Mouse (Mus musculus) embryo, embryonic 11 days (tissue): ENCODE data around the gene Msl1.
A peak's percentile ranks its signal among the peaks of the same experiment; 100 is the strongest.
"Not testable (repeated sequence)": the region's sequence is repeated elsewhere in the genome, so short reads cannot be mapped to it uniquely, and the experiment has no call there.

Source experiments
- DNase-seq: peaks from one replicate; pipeline ENCODE4 v3.0.0-alpha.2; 2015

Gene Msl1

DNA sequence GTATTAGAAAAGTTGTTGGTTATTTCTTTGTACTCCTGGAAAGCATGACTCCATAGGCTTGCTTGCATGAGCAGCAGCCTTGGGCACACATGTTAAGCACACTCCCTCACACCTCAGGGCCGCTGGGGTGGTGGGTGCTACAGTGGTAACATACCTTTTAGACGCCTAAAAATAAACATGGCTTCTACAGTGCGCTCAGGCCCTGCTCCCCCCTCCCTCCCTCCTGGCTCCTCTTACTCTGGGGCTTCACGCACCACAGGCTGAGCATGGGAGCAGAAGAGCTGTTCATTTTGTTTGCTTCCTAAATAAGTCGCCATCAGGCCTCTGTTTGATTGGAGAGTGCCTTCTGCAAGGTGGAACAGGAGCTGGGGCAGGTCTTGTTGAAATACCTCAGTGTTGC lies 2.0 kb downstream of the Msl1 start:
- no peak for DNase-seq

DNA sequence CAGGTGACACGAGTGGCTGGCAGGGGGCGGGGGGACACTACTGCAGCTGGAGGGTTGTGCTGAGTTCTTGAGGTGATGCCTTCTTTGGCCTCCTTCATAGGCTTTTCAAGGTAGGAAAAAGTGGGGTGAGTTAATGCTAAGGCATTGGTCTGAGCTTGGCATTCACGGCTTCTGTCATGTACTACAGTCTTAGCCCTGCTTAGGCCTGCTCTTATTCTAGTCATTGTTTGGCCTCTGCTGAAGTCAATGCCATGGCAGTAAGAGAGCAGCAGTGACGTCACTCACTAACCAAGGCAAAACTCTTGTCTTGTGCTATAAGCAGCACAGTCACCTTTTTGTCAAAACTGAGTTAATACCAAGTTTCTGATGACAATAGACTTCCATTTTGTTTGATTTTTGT lies 2.6 kb downstream of the Msl1 start:
- no peak for DNase-seq

DNA sequence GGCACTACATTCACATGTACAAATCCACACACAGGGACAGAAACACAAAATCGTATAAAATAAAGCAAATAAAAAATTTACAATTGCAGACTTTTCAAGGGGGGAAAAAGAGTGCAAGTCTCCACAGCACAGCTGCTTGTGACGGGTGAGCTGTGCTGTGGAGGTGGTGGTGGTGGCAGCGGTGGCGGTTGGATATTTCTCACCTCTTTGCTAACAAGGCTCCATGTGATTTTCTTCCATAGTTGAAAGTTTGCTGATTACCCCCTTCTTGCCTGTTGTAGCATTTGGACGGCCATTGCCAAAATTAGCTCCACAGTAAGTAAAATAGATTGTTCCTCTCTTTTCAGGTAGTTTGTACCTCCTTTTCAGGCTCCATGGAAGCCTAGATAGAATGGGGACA lies 9.3 kb downstream of the Msl1 start, which contains the start of gene Casc3:
Gene Casc3 (plus strand): TSS at position 301 of the 400 bp plus-strand sequence.
- DNase-seq: no peak

DNA sequence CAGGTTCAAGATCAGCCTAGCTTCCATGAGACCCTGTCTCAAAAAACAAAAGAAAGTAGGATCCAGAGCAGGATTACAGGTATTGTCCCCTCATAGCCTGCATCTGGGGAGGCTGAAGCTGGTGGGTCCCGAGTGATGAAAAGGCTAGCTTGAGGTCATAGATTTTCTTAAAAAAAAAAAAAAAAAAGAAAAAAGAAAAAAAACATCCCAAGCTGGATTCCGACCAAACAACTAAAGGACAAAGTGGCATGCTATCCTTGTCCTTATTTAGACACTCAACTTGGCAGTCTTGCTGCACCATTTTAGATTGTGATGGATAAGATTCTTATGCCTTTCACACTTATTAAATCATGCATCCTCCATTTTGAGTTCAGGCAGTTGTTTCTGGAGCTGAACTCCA lies 13.1 kb downstream of the Msl1 start:
- no peak for DNase-seq

DNA sequence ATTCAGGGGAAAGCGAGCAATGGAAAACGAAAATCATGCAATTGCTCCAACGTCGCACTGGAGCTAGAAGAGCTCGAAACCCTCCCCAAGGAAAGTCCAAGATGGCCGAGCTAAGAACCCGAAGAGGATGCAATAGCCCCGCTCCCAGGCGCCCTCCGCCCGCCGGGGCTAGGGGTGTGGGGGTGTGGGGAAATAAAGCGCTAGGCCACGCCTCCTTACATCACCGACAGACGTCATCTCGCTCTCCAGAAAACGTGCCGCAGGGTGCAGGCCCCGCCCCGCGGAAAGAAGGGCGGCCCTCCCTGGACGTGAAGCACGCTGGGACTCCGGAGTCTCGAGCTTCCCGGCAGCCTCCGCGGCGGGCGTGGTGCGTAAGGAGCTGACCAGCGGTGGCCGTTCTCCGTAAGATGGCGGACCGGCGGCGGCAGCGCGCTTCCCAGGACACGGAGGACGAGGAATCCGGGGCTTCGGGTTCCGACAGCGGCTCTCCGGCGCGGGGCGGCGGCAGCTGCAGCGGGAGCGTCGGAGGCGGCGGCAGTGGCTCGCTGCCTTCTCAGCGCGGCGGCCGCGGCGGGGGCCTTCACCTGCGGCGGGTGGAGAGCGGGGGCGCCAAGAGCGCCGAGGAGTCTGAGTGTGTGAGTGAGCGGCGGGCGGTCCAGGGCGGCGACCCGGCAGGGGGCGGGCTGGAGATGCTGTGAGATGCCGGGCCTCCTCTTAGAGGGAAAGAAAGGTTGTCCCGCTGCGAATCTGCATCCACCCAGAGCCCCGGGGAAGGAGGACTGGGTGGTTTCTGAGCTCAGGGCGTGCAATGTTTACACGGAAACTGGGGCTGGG lies 14.4 kb downstream of the Msl1 start:
- peak; percentile 100 for DNase-seq

DNA sequence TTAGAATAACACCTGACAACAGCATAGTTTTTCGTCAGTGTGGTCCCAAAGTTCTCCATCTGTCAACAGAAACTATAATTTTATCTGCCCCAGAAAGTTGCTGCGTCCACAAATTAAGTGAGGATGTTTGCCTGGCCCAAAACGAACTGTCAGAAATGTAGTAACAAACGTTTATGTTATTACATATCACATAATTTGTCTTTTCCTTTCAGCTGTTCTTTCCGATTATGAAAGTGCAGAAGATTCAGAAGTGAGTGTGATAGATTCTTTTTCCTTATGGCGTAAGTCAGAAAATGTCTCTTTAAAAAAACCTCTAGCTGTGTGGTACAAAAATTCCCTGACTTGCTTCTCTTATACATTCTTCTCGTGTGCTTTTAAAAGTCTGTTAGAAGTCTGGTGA lies 15.4 kb downstream of the Msl1 start:
- DNase-seq: no peak

DNA sequence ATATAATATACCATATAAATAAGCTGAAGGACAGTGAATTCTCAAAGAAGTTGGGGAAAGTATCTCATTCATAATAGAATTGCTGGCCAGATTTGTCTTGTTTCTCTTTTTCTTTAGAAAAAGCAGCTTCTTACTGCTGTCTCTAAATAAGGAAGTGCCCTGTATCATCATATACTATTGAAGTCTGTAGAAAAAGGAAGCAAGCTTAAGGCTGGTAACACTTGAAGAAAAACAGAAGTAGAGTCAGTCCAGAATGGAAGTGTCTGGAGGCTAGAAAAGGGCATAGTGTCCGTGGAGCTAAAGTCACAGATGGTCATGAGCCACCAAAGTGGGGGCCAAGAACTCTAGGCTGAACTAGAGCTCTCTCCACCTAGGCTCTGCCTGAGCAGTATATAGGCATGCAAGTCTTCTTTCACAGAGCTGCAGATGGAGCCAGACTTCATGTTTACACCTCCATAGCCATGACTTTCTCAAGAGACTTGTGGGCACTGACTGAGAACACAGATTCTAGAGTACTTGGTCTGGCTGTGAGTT lies 21.5 kb downstream of the Msl1 start:
- DNase-seq: no peak

DNA sequence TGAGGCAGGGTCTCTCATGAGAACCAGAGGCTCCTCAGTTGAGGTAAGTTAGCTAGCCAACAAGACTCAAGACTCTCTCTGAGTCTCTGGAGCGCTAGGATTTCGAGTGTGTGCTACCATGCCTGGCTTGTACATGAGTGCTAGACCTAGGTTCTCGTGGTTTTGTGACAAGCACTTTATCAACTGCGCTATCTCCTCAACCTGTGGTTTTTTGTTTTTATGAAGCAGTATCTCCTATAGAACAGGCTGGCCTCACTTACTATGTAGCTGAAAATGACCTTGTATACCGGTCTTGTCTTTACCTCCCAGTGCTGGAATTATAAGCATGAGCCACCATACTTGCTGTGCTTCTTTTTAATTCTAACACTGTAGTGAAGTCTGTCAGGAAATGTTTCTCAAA lies 25.7 kb downstream of the Msl1 start:
- DNase-seq: no peak

DNA sequence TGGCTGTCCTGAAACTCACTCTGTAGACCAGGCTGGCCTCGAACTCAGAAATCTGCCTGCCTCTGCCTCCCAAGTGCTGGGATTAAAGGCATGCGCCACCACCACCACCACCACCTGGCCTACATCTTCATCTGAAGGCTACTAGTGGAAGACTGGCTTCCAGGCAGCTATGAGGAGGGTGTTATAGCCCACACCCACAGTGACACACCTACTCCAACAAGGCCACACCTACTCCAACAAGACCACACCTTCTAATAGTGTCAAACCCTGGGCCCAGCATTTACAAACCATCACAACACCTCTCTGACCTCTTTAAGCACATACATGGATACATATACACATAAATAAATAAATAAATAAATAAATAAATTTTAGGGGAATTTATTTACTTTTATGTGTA lies 30.8 kb downstream of the Msl1 start:
- DNase-seq: not testable (repeated sequence)

DNA sequence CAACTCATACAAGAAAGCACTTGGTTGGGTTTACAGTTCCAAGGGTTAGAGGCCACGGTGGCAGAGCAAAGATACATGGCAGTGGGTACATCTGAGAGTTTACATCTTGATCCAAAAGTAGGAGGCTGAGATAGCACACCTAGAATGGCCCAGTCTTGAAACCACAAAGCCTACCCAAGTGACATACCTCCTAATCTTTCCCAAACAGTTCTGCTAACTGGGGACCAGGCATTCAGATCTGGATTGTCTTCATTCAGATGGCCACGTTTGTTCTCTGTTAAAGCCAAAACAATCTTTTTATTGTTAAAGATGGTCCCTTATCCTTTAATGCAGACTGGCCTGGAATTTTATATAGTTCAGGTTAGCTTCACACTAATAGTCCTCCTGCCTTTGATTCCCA lies 32.6 kb downstream of the Msl1 start:
- DNase-seq: no peak

DNA sequence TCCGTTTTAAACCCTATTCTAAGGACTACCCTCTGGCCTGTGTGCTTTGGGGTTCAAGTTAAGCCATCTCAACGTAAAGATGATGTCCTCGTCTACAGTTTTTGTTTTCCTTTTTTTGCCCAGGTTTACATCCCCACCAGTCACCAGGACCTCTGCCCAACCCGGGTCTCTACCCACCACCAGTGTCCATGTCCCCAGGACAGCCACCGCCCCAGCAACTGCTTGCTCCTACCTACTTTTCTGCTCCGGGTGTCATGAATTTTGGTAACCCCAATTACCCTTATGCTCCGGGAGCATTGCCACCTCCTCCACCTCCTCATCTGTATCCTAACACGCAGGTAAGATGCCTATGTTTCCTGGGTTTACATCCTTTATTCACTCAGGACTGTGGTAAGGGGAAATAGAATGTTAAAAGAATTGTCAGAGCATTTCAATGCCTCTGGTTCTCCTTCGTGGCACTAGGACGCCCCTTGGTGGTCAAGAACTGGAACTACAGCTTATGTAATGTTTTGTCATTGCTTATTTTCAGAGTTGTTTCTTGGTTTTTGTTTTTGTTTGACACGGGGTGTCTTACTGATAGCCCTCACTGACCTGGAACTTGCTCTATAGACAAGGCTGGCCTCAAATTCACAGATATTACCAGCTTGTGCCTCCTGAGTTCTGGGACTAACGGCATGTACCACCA lies 33.9 kb downstream of the Msl1 start:
- peak; percentile 32 for DNase-seq

DNA sequence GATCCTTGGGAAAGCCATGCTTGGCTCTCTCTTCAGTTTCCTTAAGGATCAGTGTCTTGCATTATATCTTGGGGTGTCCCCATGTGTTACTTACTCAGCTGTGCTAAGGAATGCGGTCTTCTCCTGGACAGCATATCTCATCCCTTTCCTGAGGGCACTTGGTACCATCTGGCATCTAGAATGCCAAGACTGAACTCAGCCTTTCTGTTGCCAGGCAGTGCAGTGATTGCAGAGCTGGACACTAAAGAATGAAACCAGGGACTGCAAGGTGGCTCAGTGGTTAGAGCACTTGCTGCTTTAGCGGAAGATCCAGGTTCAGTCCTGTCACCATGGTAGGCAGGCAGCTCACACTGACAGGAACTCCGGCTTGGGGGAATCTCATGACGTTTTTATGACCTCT lies 34.6 kb downstream of the Msl1 start:
- no peak for DNase-seq

DNA sequence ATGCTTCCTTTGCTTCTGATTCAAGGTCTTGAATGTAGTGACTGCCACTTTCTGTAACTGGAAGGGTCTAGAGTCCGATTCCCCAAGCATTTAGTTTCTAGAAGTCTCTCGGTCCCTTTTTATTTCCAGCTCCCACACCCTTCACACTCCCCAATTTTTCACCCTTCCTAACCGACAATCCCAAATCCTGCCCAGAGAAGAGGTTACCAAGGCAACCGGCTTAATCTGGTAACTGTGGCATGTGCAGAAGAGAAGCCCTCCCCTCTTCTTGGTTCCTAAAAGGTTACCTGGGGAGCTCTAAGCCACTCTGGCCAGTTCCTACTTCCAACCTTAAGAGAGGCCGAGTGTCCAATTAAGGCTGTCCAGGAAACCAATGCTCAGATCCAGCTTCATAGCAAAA lies 40.0 kb downstream of the Msl1 start:
- no peak for DNase-seq

DNA sequence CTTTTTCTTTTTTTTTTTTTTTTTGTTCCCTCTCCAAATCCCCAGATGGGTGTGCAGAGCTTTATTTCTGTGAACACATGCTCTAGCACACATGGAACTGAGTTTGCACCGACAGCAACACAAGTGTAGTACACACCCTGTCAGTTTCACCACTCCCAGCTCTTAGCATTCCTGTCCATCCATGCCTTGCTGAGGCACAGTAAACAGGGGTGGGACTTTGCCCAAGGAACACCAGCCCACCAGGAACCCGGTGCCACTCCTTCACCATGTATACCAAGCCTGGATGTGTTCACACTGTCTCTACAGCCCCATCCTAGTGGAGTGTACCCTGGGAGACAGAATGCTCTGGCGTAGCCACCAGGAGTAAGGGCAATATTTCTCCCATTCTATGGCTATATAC lies 40.4 kb downstream of the Msl1 start:
- no peak for DNase-seq

DNA sequence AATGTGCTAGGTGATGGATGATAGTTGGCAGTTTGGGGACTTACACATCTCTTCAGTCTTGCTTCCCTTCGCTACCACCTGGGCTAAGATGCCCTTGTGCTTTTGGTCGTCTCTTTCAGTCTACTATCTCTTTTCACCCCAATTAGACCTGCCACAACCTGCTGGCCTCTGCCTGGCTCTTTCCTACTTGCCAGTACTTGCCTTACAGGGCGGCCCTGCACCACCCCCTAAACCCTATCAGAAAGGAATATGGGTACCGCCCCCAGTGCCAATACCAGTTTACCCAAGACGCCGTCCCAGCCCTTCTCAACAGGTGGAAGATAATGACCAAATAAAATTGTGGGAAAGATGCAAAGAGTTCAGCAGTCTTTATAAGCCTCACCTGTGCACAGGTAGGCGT lies 40.8 kb downstream of the Msl1 start:
- DNase-seq: no peak

DNA sequence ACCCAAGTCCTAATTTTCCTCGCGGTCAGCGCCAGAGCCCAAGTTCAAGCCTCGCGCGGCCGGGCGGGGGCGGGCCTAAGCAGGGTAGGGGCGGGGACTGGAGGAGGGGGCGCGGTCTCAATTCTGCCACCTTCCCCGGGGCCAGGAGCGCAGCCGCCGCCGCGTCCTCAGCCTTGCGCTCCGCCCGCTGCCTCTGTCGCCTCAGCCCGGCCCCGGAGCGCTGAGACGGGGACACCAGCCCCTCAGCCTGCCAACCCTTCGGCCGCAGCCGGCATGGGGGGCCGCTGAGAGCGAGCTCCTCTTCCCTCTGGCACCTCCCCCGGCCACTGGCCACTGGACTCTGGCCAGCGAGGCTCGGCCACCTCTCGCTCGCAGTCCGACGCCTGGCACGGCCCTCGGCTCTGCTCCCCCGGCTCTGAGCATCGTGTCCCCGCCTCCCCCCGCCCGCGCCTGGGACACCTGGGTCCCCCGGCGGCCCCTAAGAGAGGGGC lies 41.4 kb downstream of the Msl1 start, which contains the start of gene Rapgefl1:
Gene Rapgefl1 (plus strand): TSS at position 135 of the 491 bp plus-strand sequence.
- DNase-seq: peak; percentile 93

DNA sequence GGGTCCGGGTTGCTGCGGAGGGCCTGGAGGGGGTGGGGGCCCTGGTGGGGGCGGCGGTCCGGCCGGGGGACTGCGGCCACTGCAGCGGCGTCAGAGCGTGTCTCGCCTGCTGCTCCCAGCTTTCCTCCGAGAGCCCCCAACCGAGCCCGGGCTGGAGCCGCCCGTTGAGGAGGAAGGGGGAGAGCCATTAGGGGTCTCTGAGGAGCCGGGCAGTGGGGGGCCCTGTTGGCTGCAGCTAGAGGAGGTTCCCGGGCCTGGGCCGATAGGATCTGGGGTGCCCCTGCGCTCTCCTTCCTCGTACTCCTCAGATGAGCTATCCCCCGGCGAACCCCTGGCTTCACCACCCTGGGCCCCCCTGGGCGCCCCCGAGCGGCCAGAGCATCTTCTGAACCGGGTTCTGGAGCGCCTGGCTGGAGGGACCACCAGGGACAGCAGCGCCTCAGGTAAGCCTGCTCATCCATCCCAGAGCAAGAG lies 42.0 kb downstream of the Msl1 start:
- peak; percentile 30 for DNase-seq

DNA sequence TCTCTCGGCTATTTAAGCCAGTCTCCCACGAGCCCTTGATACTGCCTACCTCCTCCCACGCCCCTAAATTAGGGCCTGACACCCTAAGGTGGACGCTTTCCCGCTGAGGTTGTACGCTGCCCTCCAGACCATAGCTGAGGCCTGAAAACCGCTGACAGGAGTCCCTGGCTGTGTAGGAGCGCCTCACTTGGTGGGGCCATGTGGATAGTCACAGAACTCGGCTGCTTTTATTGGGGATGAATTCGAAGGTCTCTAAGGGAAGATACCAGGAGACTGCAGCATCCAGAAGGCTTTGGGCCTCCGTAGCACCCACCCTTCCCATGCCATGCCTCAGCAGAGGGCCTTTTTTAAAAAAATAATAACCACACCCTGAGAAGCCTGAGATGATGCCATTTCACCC lies 42.6 kb downstream of the Msl1 start:
- no peak for DNase-seq

DNA sequence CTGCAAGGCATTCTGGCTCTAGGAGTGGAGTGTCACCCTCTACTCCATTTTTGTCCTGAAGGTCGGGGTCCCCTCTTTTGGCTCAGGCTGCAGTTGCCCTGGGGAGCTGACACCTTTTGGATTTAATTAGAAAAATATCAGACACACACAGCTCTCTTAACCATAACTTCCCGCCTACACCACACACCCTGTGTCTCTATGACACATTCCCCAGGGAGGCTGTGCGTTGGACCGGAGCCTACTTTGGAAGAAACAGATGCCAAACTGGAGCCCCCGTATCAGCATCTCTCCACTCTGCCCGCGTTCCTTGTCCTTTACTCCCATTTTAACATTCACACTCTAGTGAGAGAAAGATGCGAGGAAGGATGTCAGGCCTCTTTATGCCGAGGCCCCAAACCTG lies 43.2 kb downstream of the Msl1 start:
- DNase-seq: no peak

DNA sequence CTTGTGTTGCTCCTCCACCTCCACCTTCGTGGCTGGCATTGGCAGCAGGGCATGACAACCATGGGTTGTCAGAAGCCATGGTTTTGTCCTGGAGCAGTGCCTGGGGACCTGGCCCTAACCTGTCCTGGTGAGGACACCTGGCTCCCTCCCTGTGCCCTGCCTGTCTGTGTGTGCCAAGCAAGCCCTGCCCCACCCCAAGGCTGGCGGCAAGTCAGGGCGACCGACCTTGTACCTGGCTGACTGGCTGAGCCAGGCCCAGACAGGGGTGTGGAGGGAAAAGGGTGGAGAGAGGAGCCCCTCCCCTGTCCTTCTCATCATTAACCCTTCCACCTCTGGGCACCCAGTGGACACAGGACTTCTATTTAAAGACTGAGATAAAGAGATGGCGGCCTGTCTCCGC lies 44.1 kb downstream of the Msl1 start:
- DNase-seq: no peak

DNA sequence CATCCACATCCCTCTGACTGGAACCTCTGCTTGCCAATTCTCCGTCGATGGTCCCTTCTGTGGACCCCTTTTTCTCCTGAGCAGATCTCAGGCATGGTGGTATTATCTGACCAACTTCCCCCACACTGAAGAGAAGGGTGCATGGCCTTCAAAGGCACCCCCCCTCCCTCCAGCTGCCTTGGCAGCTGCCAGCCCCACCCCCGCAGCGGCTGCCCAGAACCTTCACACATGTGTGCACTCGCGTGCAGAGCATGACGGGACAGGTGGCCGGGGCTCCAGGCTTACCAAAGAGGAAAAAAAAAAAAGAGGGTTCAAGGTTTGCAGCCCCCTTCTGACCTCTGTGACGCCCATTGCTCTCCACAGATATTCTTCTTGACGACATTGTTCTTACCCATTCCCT lies 44.6 kb downstream of the Msl1 start:
- DNase-seq: no peak

DNA sequence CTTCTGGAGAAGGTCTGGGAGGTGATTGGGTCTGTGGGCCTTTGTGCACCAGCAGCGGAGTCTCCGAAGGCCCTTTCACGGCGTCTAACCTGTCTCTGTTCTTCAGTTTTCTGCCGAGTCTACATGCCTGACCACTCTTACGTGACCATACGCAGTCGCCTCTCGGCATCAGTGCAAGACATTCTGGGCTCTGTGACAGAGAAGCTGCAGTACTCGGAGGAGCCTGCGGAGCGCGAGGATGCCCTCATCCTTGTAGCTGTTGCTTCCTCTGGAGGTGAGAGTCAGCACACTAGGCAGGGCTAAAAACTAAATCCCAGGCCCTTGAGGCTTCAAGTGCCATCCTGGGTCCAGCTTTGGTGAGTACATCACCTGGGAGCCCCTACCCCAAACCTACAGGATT lies 50.7 kb downstream of the Msl1 start:
- DNase-seq: peak; percentile 32

DNA sequence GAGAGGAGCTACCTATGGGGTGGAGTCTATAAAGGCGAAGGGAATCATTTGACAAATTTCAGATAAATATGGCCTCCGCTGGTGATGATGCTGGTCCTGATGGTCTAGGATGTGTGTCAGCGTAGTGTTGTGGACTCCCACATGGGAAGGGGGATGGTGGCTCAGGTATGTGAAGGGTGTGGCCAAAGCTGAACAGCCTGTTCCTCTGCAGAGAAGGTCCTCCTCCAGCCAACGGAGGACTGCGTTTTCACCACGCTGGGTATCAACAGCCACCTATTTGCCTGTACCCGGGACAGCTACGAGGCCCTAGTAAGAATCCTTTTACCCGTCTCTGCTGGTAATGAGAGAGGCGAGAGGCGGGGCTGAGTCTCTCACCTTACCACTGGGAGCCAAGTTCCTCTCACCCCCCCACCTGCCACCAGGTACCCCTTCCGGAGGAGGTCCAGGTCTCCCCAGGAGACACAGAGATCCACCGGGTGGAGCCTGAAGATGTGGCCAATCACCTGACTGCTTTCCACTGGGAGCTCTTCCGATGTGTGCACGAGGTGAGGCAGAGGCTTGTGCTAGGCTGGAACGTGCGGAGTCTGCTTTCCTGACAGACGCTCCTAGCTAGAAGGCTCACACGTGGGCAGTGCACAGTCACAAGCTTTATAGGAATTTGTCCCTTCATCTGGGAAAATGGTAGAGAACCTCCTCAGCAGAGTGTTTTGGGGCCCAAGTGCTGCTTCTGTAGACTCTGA lies 51.7 kb downstream of the Msl1 start:
- DNase-seq: no peak
